Mouse (Mus musculus) central nervous system, embryonic 14 days (tissue): ENCODE results near the gene Prkrip1. TPM values are rescaled to one million over a fixed set of nuclear protein-coding genes. Genes with fewer than 3 reads are reported as not detected.

Experiments
- polyA plus RNA-seq: library from polyadenylated mRNA; depleted of rRNA; stranded (reverse); fragments of >200 nt; gene quantifications from 2 replicates; pipeline ENCODE4 v1.2.3, GENCODE M21; 2012; rRNA removed

Gene Prkrip1
- 47.9 and 50.5 TPM in 2 replicates for polyA plus RNA-seq

GRCm38 (mm10) chr5:136198474-136199391, at the start of gene Prkrip1:
Prkrip1 (minus strand) TSS chr5:136198963.

DNA sequence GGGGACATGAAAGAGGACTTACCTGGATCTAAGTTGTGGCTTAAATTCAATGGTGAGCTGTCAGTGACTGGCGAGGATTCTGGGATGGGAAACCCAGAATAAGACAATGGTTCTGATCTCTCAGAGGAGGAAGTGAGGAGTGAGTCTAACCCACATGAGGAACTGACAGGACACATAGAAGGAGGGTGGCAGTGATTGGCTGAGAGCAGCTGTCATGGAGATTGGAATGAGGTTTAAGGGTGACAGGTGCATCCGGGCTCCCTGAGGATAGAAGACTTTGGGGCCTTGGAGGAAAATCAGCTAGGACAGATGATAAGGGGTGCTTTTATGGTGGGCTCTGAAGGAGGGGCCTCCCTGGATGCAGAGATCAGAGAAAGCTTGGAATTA, 47.7 kb upstream of the Prkrip1 start, which contains the start of gene Sh2b2:
Gene Sh2b2, minus strand, starts transcription at position 105 of the 387 bp plus-strand sequence.

DNA sequence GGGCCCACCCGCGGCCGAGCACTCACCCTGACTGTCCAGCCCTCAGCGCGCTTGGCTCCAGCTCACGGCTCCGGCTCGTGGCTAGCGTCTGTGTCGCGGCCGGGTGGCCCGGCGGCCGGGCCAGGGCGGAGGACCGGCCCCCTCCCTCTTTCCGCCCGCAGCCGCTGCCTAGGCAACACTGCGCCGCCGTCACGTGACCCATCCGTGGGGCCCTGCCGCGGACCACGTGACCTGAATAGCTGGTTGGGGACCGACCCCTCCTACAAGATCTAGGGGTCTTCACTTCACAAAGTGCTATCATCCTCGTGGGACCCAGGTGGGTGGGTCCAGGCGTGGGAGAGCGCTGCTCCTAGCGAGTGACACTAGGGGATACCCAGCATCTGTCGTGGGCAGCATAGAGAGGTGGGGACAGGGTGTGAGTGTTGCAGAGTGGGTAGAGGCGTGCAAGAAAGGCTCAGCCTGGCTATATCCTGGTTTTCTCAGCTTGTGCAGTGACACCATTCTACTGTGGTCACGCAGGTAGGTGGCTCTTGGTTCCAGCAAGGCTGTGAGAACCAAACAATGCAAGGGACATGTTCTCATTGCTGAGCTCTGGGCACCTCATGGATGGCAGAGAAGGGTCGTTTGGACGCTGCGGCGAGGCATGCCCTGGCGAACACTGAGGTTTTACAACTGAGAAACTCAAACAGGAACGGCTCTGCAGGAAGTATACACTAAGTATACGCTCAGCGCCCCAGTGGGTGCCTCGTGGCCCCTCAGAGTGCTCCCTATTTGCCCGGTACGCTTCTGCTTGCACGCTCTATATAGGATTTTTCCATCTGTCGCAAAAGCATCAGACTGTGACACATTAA, 28.0 kb downstream of the Prkrip1 start, which contains the start of gene Orai2:
Gene Orai2, minus strand, starts transcription at position 202 of the 851 bp plus-strand sequence.

DNA sequence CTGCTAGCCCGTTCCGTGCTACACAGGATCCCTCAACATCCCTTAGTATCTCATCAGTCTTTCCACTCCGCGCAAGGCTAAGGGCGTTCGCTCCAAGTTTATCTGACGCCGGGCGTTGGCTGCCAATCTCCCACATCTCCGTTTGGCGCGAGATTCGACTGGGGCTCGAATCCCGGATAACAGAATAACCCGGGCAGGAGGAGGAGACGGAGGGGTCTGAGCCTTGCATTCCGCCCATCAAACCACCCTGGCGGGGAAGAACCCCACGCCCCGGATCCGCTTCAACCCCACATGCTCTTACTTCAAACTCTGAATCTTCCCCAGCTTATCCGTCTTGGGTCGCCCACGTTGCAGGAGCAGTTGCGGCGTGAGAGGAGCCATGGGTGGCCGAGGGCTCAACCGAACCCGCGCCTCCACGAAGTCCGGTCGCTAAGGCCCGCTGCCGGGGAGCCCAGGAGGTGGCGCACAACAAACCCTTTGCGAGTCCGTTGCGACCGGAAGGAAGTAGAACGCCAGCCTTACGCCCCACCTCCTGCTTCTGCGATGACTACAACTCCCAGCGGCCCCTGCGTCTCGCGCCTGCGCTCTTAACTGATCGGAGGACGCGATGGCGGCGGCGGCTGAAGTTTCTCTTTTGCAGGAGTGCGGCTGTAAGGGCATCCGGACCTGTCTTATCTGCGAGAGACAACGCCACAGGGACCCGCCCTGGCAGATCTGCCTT, 63.0 kb downstream of the Prkrip1 start, which contains the start of the genes Lrwd1 and Alkbh4:
Gene Lrwd1, minus strand, starts transcription at position 504 of the 721 bp plus-strand sequence.
Gene Alkbh4, plus strand, starts transcription at position 576 of the 721 bp plus-strand sequence.

Other genes with a start within 250 kb of the Prkrip1 start
- gene Ssc4d, start 224.4 kb downstream of the Prkrip1 start, polyA plus RNA-seq = 2.4 and 3.6 TPM in 2 replicates
- gene Zp3, start 218.9 kb downstream of the Prkrip1 start, polyA plus RNA-seq = 0.15 and 0.24 TPM in 2 replicates
- gene Dtx2, start 204.2 kb downstream of the Prkrip1 start, polyA plus RNA-seq = 22.9 and 23.0 TPM in 2 replicates
- gene Upk3b, start 160.5 kb downstream of the Prkrip1 start, polyA plus RNA-seq = 0.05 and 0.06 TPM in 2 replicates
- 1.3 TPM in 1 of 2 replicates, not detected in the other for gene Upk3bl, start 144.5 kb downstream of the Prkrip1 start, polyA plus RNA-seq
- gene Rasa4, start 115.0 kb downstream of the Prkrip1 start, polyA plus RNA-seq = 14.0 and 26.2 TPM in 2 replicates
- gene Polr2j, start 82.3 kb downstream of the Prkrip1 start, polyA plus RNA-seq = 158 and 166 TPM in 2 replicates
- 53.3 and 61.2 TPM in 2 replicates for gene Lrwd1, start 62.9 kb downstream of the Prkrip1 start, polyA plus RNA-seq
- gene Alkbh4, start 62.8 kb downstream of the Prkrip1 start, polyA plus RNA-seq = 16.4 and 17.7 TPM in 2 replicates
- 37.5 and 40.2 TPM in 2 replicates for gene Orai2, start 28.2 kb downstream of the Prkrip1 start, polyA plus RNA-seq
- 41.6 and 46.5 TPM in 2 replicates for gene Sh2b2, start 47.6 kb upstream of the Prkrip1 start, polyA plus RNA-seq